Mouse (Mus musculus) macrophage (primary cell): Measurements from ENCODE around the gene Tex19.1. TPM values are rescaled to one million over a fixed set of nuclear protein-coding genes. Genes with fewer than 3 reads are reported as not detected.

Source experiments
- H3K27ac ChIP-seq: fragments of 350-480 bp; formaldehyde crosslinking; 2 replicates; pipeline ENCODE4 v1.9.0; 2021
- H3K36me3 ChIP-seq: fragments of 350-480 bp; formaldehyde crosslinking; 2 replicates; pipeline ENCODE4 v1.9.0; 2021; ENCODE audit errors: inconsistent target
- H3K4me3 ChIP-seq: fragments of 350-480 bp; formaldehyde crosslinking; 2 replicates; pipeline ENCODE4 v1.9.0; 2021; ENCODE audit errors: inconsistent target
- H3K79me2 ChIP-seq: fragments of 350-480 bp; formaldehyde crosslinking; 2 replicates; pipeline ENCODE4 v1.9.0; 2021; ENCODE audit errors: inconsistent target
- WGBS: methylation state at CpG from one replicate; pipeline ENCODE4 v1.1.7; 2026; ENCODE audit warnings: inconsistent platforms; ENCODE audit not compliant: missing documents; 5-methylcytosine and 5-hydroxymethylcytosine counted together
- polyA plus RNA-seq: library from polyadenylated mRNA; stranded (reverse); fragments of 250-400 nt; gene quantifications from 3 replicates; pipeline ENCODE4 v1.2.4, GENCODE M21; 2018; ENCODE audit warnings: inconsistent platforms

Tex19.1 gene
- polyA plus RNA-seq, 1 experiment from 2014 or later = not detected

DNA sequence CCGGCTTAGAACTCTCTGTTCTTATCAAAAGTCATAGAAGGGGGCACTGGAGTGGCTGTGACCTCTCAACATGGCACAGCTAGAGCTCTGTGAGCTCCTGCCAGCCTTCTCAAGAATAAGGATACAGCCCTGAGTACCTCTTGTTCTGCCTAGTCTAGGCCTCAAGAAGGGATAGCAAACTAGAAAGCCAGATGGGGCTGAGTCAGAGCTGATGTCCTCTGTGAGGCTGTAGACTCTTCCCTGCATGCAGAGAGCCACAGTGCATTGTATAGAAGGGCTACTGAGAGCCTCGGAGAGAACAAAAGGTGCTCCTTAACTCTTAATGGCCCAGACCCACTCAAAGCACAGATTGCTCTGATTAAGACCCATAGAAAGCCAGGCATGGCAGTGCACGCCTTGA lies 28.3 kb downstream of the Tex19.1 start:
- Histone ChIP-seq H3K27ac (no peak overlapping the region), H3K79me2 (no peaks in the 10 kb centered on the region), H3K4me3 (no peak overlapping the region), H3K36me3 (no peaks in the 10 kb centered on the region)
- 69% methylated on average over 3 of the region's 3 CpGs for WGBS

DNA sequence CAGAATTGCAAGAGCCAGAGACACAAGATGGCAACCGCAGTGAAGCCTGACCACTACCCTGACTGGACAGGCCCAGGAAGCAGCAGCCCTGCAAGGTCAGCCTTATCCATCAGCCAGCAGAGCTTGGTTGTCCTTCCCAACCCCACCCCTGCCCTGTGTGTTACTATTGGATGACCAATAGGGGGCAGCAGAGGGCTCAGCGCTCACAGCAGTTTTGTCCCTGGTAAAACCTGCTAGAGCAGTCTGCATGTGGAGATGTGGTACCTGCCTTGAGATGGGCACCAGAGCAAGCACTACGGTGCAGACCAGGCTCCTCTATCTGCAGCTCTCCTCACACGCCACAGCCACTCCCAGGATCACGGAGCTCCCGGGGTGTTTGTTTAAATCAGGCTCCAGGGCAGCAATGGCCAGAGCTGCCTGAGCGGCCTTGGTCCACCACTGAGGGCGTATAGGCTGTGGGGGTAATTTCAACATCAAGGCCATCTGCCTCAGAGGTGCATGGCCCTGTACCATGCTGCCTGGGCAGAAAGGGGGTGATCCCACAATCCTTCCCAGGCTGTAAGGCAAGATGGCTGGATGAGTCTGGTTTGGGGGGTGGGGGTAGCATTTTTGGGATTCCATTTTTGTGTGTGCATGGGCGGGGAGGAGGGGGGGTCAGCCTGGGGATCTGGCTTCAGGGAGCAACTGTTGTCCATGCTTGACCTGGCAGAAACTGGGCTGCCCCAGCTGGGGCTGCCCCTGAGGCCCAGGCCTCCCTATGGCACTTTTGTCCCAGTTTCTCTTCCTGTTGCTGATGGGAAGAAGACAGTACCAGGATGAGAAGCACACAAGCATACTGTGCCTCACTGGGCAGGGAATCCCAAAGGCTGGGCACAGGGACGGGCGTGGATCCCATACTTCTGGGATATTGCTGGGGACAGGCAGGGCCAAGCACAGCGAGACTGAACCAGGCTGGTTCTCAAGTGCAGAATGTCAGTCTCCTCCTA lies 30.6 kb downstream of the Tex19.1 start:
- no peak overlapping the region for H3K4me3 ChIP-seq
- no peak overlapping the region for H3K27ac ChIP-seq
- 72% methylated on average over 12 of the region's 12 CpGs for WGBS
- no peaks in the 10 kb centered on the region for H3K79me2 ChIP-seq
- H3K36me3 ChIP-seq = no peaks in the 10 kb centered on the region

DNA sequence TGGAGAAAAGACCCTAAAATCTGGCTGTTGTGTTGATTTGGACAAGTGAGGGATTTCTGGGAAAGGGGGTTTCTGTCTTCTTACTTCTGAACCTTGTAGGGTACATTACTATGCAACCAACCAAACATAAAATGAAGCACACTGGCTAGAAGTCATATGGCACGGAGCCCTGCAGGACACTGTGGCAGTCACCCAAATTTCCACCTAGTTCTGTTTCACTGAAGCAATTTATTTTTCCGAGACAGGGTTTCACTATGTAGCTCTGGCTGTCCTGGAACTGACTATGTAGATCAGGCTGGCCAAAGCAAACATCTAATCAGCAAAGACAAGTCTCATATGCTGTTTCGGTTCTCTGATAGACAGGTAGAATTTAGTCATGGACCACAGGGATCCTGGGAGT lies 43.7 kb downstream of the Tex19.1 start:
- H3K79me2 ChIP-seq = no peaks in the 10 kb centered on the region
- 88% methylated on average over 3 of the region's 3 CpGs for WGBS
- no peak overlapping the region for H3K4me3 ChIP-seq
- H3K36me3 ChIP-seq = no peaks in the 10 kb centered on the region
- no peak overlapping the region for H3K27ac ChIP-seq

DNA sequence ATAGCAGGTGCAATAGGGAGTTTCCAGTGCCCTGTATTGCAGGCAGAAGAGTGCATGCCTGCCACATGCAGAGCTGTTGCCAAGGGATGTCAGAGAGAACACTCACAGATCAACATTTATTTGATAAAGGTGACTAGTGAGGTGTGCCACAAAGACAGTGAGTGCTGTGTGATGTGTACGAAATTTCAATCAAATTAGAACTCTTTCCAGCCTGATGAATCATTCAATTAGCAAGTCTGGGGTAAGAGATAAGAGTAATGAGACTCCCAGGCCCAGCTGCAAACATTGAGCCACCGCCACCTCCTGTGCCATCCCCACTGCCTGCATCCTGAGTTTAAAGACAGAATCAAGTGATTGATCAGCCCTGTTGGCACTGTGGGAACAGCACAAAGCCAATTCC lies 46.8 kb downstream of the Tex19.1 start:
- H3K27ac ChIP-seq = no peak overlapping the region
- no peaks in the 10 kb centered on the region for H3K36me3 ChIP-seq
- H3K79me2 ChIP-seq = no peaks in the 10 kb centered on the region
- H3K4me3 ChIP-seq = no peak overlapping the region
- WGBS = 92% methylated on average over 2 of the region's 2 CpGs

DNA sequence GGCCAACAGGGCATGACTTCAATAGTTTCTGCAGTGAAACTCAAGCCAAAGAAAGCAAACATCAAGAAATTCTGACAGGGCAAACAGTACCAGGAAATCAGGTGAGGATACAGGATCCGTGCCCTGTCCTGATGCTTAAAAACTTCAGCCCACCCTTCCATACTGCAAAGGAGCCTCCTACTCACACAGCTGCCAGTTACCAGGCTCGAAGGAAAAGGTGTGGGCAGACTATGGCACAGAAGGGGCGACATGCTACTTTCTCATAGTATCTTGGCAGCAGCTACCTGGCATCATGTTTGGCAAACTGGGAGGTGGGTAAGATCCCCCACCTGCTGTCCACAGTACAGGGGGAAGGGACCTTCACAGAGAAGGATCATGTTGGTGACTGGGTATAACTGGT lies 47.5 kb downstream of the Tex19.1 start:
- Histone ChIP-seq H3K36me3 (no peaks in the 10 kb centered on the region), H3K4me3 (no peak overlapping the region), H3K27ac (no peak overlapping the region), H3K79me2 (no peaks in the 10 kb centered on the region)
- WGBS = 94% methylated on average over 3 of the region's 3 CpGs

Other genes with a start within 250 kb of the Tex19.1 start
- gene Ccdc57, start 213.3 kb upstream of the Tex19.1 start, polyA plus RNA-seq = 1.4 to 3.2 TPM (median 1.7 TPM) in 3 replicates
- gene Slc16a3, start 197.7 kb upstream of the Tex19.1 start, polyA plus RNA-seq = 5.7 to 18.5 TPM (median 14.2 TPM) in 3 replicates
- gene Csnk1d, start 154.8 kb upstream of the Tex19.1 start, polyA plus RNA-seq = 77.7 to 122 TPM (median 77.9 TPM) in 3 replicates
- gene Cd7, start 106.7 kb upstream of the Tex19.1 start, polyA plus RNA-seq = 0.59 to 2.0 TPM in 2 of 3 replicates, not detected in the other
- gene Sectm1b, start 82.6 kb upstream of the Tex19.1 start, polyA plus RNA-seq = not detected in 3 replicates
- 0.47 TPM in 1 of 3 replicates, not detected in the others for gene Sectm1a, start 64.9 kb upstream of the Tex19.1 start, polyA plus RNA-seq
- not detected in 3 replicates for gene Tex19.2, start 27.5 kb upstream of the Tex19.1 start, polyA plus RNA-seq
- gene Uts2r, start 14.1 kb downstream of the Tex19.1 start, polyA plus RNA-seq = not detected in 3 replicates
- 3.2 to 5.5 TPM (median 4.4 TPM) in 3 replicates for gene Hexdc, start 58.3 kb downstream of the Tex19.1 start, polyA plus RNA-seq
- 8.1 to 12.7 TPM (median 12.5 TPM) in 3 replicates for gene Ogfod3, start 58.6 kb downstream of the Tex19.1 start, polyA plus RNA-seq
- gene Cybc1, start 83.2 kb downstream of the Tex19.1 start, polyA plus RNA-seq = 46.9 to 74.0 TPM (median 67.5 TPM) in 3 replicates
- gene Narf, start 91.1 kb downstream of the Tex19.1 start, polyA plus RNA-seq = 6.9 to 20.7 TPM (median 17.3 TPM) in 3 replicates
- gene Foxk2, start 113.8 kb downstream of the Tex19.1 start, polyA plus RNA-seq = 20.0 to 26.9 TPM (median 20.9 TPM) in 3 replicates
- gene Wdr45b, start 208.3 kb downstream of the Tex19.1 start, polyA plus RNA-seq = 44.7 to 56.4 TPM (median 51.3 TPM) in 3 replicates
- gene Rab40b, start 242.1 kb downstream of the Tex19.1 start, polyA plus RNA-seq = not detected in 3 replicates